7 mouse cellular contexts compared by ENCODE assay signal in genomic region chr12:69681566-69682061, GRCm38 (mm10). TPM values are rescaled to one million over a fixed set of nuclear protein-coding genes. Genes with fewer than 3 reads are reported as not detected.
A peak's percentile ranks its signal among the peaks of the same experiment; 100 is the strongest.
DNase-seq lines count a peak whose midpoint lies in the region; ATAC-seq lines count a peak whose summit lies in the region.

TSS of gene Sos2 (minus strand) at chr12:69681852.

- peak; percentile 35 for DNase-seq in adipocyte (ENCODE audit: low spot score)
- DNase-seq in cerebellum, adult 9-11 months: peak; percentile 79
- peak; percentile 46 for DNase-seq in gastrocnemius, adult 18-20 months (ENCODE audit: low spot score)
- no peak for DNase-seq in hindbrain, embryonic 14.5 days (ENCODE audit: low spot score)
- peak; percentile 46 to 62 for DNase-seq in layer of hippocampus, postnatal 36 days
- peak; percentile 63 for DNase-seq in lung, postnatal 14 days
- peak; percentile 44 for DNase-seq in ovary, postnatal 14 days (ENCODE audit: low spot score)

- peak; percentile 86 for ATAC-seq in hindbrain, embryonic 14.5 days (ENCODE audit: low FRiP score)

- no peaks in the 10 kb centered on the region for H3K36me3 ChIP-seq in hindbrain, embryonic 14.5 days (replicated peaks; ENCODE audit: control insufficient read depth, insufficient read depth)

- H3K4me2 ChIP-seq in hindbrain, embryonic 14.5 days (replicated peaks): peak within 1 kb of the TSS; percentile 71

- no peaks in the 10 kb centered on the region for H3K9me3 ChIP-seq in hindbrain, embryonic 14.5 days (ENCODE audit: control insufficient read depth, low read length)

- H3K9ac ChIP-seq in hindbrain, embryonic 14.5 days: peak within 1 kb of the TSS; percentile 97

- H3K27me3 ChIP-seq in hindbrain, embryonic 14.5 days (ENCODE audit: control insufficient read depth, insufficient read depth, low read length): no peaks in the 10 kb centered on the region

- H3K4me3 ChIP-seq in hindbrain, embryonic 14.5 days (replicated peaks; ENCODE audit: low read length): peak within 1 kb of the TSS; percentile 97

- H3K4me1 ChIP-seq in hindbrain, embryonic 14.5 days (replicated peaks; ENCODE audit: control insufficient read depth, insufficient read depth, low read length): peaks cover 11% of the 10 kb centered on the region; the same call in 1 of the 2 replicates

- WGBS in hindbrain, embryonic 14.5 days: 0% methylated on average over 32 of the region's 85 CpGs

- H3K27ac ChIP-seq in hindbrain, embryonic 14.5 days: peak within 1 kb of the TSS; percentile 98

RNA-seq across cellular contexts. Expression of gene Sos2, which starts in this region (rescaled TPM):
- 10 to 100 TPM; 49.7 to 55.4 TPM for total RNA-seq in gastrocnemius, adult 18-20 months (2021)
- polyA plus RNA-seq in hindbrain, embryonic 14.5 days (2014; fragmentation: Nextera tagmentation; extraction: Ambion mirVana): 14.5 and 15.6 TPM in 2 replicates
- 10 to 100 TPM; 33.9 to 35.4 TPM for total RNA-seq in layer of hippocampus, postnatal 36 days (2021)
